Mouse (Mus musculus): ENCODE measurements around the gene Tbl3.

GRCm38 (mm10) chr17:24743896-24744295, 36.4 kb upstream of the Tbl3 start:
- no peak for TF ChIP-seq HCFC1 (IDR thresholded peaks at IDR 0.05; ENCODE audit: low read depth, low read length)
- TF ChIP-seq CTCF (IDR thresholded peaks at IDR 0.05 in 2 of 3, conservative IDR thresholded peaks at IDR 0.05 in 1 of 3; ENCODE audit: control insufficient read depth in 1 of 3, insufficient read depth in 1 of 3, low read depth in 2 of 3, low read length in 3 of 3, poor library complexity in 1 of 3, severe bottlenecking in 1 of 3): no peak
- no peak for TF ChIP-seq MEF2A (IDR thresholded peaks at IDR 0.05; ENCODE audit: extremely low read depth, insufficient replicate concordance, low read depth, low read length, poor library complexity, severe bottlenecking)
- no peak for TF ChIP-seq BHLHE40 (IDR thresholded peaks at IDR 0.05; ENCODE audit: borderline replicate concordance, low read depth, low read length)
- no peak for TF ChIP-seq MAZ (IDR thresholded peaks at IDR 0.05; ENCODE audit: low read depth, low read length)

Measured in MEL (cell line).